Mouse (Mus musculus) lung, adult 18-20 months (tissue): Measurements from ENCODE around the gene Nfkbia.
A peak's percentile ranks its signal among the peaks of the same experiment; 100 is the strongest.

Experiments used
- DNase-seq, 2 experiments: peaks; one replicate each; pipeline ENCODE4 v3.0.0; 2022; ENCODE audit warnings: mixed read lengths in 2 of 2

Nfkbia gene

DNA sequence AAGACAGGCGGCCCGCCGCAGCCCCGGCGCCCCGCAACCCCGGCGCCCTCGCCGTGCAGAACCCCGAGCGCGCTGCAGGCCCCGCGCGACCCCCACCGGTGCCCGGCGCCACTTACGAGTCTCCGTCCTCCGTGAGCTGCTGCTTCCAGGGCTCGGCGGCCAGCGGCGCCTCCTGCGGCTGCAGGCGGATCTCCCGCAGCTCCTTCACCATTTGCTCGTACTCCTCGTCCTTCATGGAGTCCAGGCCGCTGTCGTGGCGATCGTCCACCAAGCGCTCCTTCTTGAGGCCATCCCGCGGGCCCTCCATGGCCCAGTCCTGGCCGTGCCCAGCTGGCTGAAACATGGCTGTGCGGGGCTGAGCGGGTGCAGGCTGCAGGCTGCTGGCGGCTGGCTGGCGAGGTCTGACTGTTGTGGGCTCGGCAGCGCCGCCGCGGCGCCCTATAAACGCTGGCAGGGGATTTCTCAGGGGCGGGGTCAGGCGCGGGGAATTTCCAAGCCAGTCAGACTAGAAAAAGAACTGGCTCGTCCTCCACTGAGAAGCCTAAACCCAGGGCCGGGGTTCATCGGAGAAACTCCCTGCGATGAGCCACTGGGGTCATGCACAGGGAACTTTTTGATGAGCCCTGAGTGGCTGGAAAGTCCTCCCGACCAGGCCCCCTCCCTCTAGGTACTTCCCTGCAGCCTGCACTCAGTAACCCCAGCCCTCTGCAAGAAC is at the start of gene Nfkbia:
TSS of gene Nfkbia (minus strand) at position 464 of the 715 bp plus-strand sequence.
- DNase-seq = peak; percentile 95 to 96

GRCm38 (mm10) chr12:55539157-55539556 is 46.7 kb upstream of the Nfkbia start:
- DNase-seq = no peak

GRCm38 (mm10) chr12:55538328-55538971 is 46.0 kb upstream of the Nfkbia start:
- DNase-seq = no peak

DNA sequence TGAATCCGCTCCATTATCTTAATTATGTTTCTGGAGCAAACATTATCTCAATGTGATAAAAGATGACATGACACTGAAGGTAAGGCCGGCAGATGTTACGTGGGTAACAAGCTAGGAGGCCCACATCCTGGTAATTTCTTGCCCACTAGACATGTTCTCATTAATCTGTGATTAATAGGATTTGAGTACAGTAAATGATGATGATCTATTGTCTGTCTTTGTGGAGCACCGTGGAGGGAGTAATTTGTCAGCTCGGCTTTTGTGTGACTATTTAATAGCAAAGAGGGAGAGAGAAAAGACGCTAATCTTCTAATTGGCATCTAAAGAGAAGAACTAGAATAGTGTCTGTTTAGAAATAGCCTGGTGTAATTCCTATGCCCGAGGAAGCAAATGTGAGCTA is 45.3 kb upstream of the Nfkbia start:
- no peak for DNase-seq

DNA sequence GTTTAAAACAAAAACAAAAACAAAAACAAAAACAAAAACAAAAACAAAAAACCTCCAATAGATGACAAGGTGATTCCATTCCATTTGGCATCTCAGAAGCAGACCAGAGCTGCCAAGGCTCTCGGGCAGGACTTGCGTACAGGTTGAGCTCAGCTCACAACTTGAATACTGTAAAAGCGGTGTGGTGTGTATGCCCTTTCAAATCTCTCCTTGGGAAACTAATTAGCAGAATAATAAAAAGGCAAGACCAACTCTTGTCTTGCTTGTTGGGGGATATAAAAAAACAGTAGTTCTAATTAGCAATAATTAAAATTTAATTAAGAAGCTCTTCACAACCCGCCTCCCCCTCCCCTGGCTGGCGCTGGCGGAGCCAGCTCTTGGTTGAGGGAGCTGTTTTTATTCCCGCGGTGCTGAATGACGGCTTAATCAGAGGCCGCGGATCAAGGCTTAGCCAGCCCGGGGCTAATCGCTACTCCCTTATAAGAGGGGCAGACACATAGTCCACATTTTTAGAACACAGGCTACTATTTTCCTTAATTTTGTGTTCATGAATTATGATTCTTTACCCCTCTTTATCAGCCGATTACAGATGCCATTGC is 44.2 kb upstream of the Nfkbia start:
- DNase-seq = no peak

GRCm38 (mm10) chr12:55526983-55527752 is 34.7 kb upstream of the Nfkbia start:
- DNase-seq = no peak

DNA sequence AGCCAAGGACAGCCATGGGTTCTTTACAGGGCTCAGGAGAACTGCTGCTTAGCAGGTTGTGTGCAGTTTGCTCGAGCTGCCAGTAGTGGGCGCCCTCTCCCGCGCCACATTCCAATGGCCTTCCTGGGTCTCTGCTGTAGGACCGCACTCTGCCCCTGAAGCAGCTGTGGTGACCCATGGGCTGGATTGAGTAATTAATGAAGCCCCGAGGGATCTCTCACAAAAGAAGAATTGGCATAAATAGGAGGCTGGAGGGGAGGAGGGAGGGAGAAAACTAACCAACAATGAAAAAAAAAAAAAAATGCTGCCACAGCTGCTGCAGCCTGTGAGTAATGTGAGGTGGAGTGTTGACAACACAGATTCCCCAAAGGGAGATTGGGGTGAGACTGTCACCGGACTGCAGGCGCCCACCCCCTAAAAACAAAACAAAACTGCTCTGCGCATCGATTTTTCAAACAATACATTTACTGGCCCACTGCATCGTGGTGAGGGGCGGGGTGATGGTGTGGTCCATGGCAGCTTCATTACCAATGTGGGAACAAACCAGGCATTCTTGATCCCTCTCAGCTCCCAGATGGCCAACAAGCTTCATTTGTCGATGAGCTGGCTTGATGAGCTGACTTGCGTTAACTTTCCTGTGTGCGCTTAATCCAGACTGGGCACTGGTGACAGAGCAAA is 25.8 kb upstream of the Nfkbia start:
- peak; percentile 21 to 34 for DNase-seq

GRCm38 (mm10) chr12:55508817-55509216 is 16.4 kb upstream of the Nfkbia start:
- DNase-seq = no peak

- no peak for DNase-seq
These were observed 15.0 kb upstream of the Nfkbia start for GRCm38 (mm10) chr12:55507332-55507935.

DNA sequence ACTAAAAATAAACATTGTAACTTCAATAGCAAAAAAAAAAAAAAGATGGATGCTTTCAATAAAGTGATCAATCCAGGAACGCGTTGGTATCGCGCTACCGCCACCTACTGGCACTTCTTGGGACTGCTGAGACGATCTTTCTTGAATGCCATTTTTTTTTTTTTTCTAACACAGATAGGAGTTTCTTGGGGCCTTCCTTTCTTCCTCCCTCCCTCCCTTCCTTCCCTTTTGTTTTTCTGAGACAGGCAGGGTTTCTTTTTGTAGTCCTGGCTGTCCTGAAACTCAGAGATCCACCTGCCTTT is 13.5 kb upstream of the Nfkbia start:
- peak in 1 of 2 experiments; percentile 37 for DNase-seq

GRCm38 (mm10) chr12:55505314-55506028 is 13.0 kb upstream of the Nfkbia start:
- no peak for DNase-seq

DNA sequence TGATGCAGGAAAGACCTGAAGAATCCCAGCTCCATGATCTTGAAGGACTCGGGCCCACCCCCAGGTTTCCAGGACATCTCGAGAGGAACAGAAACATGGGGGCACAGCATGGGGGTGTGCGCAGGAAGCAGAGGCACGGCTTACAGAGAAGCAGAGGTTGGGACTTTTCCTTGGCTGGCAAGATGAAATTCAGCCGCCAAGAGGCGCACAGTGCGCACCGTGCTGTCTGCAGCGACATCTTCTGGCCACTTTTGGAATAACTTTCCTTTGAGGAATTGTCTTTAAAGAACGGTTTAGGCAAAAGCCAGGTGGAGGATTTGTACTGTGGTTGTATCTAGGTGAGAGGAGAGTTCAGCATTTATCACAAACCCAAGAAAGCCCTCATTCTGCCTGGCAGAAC is 6.6 kb upstream of the Nfkbia start:
- DNase-seq = peak; percentile 73 to 81

GRCm38 (mm10) chr12:55497737-55498136 is 5.3 kb upstream of the Nfkbia start:
- DNase-seq = peak; percentile 60 to 75

- no peak for DNase-seq
These were observed 3.6 kb upstream of the Nfkbia start for GRCm38 (mm10) chr12:55495902-55496605.

GRCm38 (mm10) chr12:55495114-55495901 is 2.9 kb upstream of the Nfkbia start:
- DNase-seq = peak; percentile 86 to 91

- no peak for DNase-seq
These were observed 934 bp upstream of the Nfkbia start for GRCm38 (mm10) chr12:55493381-55493780.

GRCm38 (mm10) chr12:55492941-55493340 is 494 bp upstream of the Nfkbia start:
- DNase-seq = no peak

DNA sequence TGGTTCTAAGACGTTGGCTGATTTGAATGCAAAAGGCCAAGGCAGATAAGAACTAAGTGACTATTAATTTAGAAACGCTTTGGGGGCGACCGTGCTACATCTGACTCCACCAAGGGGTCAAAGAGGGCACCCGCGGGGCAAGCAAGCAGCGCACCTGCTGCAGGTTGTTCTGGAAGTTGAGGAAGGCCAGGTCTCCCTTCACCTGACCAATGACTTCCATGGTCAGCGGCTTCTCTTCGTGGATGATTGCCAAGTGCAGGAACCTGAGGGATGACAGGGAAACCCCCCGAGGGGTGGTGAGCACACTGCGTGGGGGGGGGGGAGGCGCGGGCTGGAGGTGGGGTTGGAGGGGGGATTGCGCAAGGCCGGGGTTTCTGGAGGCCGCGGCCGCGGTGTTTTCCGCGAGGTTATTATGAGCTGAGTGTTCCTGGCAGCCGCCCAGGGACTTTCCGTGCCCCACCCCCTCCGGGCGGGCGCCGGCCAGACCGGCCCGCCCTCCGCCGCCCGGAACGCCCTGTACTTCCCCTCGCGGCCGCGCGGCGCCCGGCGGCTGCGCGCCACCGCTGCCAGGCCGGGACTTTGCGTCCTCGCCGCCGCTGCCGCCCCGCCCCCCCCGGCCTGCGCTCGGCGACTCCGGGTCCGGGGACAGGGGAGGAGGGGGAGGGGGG is 797 bp downstream of the Nfkbia start:
- peak; percentile 97 for DNase-seq

GRCm38 (mm10) chr12:55490722-55491449 is 1.6 kb downstream of the Nfkbia start:
- peak; percentile 68 to 73 for DNase-seq
